Mouse (Mus musculus): ENCODE results near the gene Gm20696.

The Gm20696 gene

DNA sequence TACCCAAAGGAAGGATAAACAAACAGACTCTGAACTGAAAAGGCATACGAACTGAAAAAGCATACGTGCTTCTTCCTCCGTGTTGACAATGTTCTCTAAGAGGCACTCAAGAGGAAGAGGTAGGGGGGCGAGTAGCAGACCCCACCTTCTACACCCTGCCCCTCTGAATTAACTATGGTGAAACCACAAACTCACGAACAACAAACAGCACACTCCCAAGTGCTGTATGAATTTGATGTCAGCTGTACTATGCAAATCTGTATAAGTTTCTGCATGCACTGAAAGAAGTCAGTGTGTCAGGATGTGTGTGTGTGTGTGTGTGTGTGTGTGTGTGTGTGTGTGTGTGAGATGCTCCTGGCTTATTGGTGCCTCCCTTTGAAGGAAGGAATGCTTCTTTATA is 271.8 kb downstream of the Gm20696 start:
- DNase-seq (ENCODE audit: low spot score in 2 of 2), result no peak

DNA sequence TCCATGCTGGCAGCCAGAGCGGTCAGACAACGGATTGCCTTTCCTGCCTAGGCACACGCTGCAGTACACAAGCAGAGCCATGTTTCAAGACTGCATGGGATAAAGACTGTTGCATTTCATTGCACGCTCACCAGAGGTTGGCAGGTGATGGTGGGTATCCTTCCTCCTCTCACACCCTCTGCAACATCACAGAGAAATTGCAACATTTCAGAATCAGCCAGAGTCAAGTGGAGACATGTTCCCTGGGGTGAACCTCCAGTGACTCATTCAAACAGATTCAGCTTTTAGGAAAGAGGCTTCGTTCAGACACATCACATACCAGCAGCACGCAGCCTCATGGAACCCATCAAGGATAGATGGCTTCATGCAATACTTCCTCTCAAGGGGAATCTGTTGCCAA is 274.1 kb downstream of the Gm20696 start:
- no peak for DNase-seq (ENCODE audit: low spot score in 2 of 2)

DNA sequence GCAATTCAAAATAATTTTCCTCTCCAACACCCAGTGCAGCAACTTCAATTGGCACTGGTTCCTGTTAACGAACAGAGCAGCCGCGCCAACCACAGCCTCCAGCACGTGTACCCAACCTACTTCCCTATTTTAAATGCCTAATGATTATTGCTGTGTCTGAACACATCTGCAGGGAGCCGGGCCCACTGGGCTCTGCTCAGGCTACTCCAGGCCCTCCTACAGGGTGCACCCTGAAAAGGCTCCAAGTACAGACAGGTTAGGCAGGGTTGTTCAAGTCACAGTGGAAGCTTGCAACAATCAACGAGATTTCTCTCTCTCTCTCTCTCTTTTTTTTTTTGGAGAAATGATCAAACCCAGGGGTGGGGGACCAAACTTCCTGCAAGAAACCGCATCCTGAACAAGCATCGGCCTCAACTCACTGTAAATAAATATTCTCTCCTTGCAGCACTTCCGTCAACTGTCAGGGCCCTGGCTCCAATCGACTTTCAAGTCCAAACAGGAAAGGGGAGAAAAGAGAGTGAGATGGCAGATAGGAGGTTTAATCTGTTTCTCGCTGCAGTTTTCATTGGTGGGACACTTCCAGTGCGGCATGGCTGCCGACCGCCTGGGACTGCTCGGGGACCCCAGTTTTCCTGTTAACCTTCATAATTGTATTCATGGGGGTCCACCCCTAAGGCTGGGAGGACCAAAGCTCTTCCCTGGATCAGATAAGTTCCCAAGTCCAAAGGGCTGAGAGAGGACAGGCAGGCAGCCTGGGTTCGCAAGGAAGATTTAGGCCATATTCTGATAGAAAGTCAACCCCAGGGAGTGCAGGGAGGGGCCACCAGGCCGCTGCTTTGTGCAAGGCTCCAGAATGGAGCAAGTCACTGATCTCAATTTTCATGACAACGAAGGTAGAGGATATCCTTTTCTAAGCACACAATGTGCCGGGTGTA is 277.6 kb downstream of the Gm20696 start:
- no peak for DNase-seq (ENCODE audit: low spot score in 2 of 2)

DNA sequence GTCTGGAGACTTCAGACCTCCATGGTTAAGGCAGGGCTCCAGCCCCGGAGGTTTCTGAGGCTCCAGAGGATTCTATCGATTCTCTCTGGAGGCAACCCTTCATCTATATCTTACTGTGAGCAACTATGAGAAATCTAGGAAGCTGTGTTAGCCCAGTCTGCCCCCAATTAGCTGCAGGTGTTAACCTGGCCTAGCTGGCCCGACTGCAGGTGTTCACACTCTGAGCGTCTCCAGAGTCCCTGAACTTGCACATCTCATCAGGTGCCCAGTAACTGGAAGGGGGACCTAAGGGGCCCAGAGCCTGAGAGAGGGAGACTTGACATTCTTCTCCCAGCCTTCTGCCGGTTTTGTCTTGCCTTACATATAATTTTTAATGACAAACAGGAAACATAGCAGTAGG is 278.6 kb downstream of the Gm20696 start:
- DNase-seq (ENCODE audit: low spot score in 2 of 2), result no peak

DNA sequence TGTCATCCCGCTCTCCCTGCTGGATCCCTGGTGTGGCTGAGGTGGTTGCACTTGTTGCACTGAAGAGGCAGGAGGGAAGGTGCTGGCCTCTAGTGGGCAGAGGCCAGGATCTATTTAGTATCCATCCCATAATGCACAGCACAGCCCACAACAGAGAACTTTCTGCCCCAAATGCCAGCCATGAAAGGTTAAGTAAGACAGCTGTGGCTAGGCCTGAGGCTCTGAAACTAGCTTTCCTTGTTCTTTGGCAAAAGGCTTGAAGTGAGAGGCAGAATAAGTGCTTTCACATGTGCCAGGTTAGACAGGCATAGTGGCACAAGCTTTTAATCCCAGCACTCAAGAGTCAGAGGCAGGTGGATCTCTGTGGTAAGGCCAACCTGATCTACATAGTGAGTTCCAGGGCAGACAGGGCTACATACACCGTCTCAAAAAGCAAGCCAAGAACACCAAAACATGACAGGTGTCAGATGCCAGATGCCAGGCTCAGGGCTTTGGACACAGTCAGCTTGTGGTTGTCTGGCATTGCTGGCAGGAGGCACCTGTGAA is 281.5 kb downstream of the Gm20696 start:
- no peak for DNase-seq (ENCODE audit: low spot score in 2 of 2)

DNA sequence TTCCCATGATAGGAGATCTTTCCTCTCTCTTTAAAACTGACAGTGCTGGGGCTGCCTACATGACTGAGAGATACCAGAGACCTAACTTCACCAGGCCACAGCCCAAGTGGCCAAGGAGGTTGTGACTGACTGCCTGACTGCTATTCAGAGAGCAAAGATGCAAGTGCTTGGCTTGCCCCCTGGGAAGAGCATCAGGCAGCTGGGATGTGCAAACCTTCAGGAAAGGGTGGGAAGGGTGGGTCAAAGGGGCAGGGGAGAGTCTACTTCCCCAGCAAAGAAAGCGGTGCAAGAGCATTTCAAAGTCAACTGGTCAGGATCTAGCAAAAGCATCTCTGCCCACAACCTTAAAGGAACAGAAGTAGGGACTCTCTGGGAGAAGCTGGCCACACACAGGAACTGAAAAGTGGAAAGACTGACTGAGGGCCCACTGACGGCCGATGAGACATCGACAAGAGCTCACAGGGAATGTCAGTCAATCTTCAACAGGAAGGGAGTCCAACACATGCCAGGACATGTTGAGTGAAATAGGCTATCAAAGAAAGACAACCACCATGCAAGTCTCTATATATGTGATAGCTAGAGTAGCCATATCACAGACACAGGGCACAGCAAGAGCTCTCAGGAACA is 282.6 kb downstream of the Gm20696 start:
- DNase-seq (ENCODE audit: low spot score in 2 of 2), result no peak

DNA sequence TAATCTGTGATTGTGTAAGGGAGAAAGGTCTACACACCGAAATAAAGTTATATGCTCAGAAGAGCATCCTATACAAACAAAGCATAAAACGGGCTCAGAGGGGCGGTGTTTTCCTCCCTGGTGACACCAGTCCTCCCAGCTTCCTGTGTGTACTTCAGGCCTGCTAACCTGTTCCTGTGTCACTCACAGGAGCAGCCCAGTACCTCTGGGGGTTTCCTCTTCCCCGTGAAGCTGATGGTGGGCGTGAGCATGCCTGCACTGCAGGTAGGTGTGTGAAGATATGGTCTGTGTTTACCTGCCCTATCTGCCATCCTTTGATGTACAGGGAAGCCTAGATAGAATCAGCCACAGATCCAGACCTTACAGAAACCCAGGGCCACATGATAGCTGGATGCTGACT is 286.5 kb downstream of the Gm20696 start:
- no peak for DNase-seq (ENCODE audit: low spot score in 2 of 2)

DNA sequence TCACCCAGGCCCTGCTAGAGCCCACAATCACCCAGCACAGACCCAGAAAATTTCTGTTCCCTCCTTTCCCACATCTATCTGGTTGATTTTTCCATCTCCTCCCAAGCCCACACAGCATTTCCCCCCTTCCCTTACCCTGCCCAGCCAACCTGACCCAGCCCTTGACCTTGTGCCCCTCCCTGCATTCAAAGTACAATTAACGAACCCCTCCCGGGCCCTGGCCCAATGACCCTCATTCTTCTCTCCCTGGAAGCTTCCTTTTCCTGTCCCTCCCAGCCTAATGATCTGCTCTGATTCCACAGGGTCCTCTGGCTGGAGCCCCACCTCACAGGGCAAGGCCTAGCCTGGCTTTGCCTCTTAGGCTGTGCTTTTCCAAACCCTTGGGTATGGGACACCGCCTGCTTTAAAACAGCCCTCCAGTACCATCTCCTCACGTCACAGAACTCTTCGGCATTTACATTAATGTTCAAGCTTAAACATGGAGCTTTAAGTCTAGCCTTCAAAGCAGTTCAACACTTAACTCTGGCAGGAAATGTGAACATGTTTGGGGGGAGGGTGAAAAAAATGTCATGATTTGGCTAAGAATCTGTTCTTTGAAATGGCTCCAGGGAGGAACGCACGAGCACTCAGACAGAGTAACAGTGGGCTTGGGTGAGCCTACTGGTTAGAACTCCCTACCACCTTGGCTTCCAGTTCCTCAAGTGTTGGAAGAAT is 287.4 kb downstream of the Gm20696 start:
- no peak for DNase-seq (ENCODE audit: low spot score in 2 of 2)

DNA sequence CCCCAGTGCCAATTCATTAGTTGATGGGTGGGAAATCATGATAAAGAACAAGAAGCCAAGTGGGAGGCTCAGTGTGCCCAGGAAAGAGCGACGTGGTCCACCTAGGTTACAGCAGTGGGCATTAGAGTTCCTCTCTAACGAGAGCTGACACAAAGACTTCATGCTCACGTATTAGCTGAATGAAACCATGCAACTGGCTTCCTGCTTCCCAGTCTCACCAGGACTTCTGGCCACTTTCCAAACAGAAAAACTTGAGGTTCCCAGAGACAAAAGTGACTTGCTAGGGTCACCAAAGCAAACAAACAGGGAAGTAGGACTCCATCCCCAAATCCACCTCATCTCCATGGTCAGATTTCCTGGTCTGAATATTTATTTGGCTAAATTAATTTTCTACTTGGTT is 288.9 kb downstream of the Gm20696 start:
- no peak for DNase-seq (ENCODE audit: low spot score in 2 of 2)

DNA sequence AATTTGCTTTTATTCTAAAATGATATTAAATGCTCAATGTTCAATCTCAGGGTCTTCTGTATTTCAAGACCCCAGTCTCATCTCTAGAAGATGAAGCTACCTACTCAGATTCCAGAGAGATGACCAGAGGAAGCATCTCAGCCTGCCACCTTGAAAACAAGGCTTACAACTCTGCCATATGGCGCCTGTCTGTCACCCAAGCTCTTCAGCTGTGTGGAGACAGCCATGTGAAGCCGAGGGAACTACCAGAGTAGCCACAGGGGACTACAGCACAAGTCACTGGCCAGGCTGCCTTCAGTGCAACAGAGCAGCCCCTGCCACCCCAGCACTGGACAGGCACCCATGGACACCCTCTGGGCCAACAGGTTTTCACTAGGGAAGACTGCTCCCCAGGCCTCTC is 289.5 kb downstream of the Gm20696 start:
- DNase-seq (ENCODE audit: low spot score in 2 of 2), result no peak

DNA sequence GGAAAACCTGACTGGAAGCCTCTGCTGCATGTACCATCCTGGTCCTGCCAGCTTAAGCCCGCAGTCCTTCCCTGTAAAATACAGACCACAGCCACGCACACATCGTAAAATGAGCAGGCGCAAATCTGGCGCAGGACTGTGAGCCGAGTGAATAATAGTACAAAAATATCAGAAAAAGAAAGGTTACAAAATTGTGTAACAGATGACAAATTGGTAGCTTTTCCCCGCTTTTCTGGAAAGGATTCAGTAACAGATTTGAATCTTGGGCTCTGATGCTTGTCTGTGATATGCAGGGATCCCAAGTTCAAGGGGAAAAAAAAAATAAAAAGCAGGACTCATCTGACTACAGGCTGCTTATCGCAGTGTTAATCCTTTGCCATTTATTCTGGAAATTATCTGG is 289.9 kb downstream of the Gm20696 start:
- no peak for DNase-seq (ENCODE audit: low spot score in 2 of 2)

DNA sequence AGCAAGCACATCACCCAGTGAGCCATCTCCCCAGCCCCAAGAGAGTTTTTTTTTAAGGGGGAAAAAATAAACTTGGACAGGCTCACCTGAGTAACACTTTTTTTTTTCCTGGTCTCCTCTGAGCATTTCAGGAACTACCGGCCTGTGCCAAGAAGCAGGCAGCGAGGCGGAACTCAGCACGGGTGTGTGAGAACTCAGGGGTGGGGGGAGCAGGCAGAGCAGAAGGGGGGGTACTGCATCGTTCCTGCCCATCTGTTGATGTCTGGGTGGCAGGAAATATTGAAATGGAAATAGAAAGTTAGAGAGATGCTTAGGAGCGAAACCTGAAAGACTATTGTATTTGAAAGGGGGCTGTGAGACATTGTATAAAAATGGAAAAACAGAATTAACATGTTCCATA is 290.7 kb downstream of the Gm20696 start:
- no peak for DNase-seq (ENCODE audit: low spot score in 2 of 2)

DNA sequence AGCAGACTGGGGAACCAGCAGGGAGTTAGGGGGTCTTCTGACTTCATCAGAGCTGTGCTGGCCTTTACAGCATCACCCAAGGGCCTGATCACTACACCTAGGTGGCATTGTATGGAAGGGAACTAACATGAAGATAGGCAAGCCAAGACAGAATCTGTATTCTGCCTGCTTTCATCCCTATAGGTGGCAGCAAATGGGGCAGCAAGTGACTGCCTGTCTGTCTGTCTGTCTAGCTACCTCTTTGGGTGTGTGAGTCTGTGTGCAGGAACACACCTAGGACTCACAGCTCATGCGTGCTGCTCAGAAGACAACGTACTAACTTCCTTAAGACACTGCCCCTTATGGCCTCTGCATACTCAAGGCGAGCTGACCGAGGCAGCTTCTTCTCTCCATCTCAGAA is 291.2 kb downstream of the Gm20696 start:
- no peak for DNase-seq (ENCODE audit: low spot score in 2 of 2)

DNA sequence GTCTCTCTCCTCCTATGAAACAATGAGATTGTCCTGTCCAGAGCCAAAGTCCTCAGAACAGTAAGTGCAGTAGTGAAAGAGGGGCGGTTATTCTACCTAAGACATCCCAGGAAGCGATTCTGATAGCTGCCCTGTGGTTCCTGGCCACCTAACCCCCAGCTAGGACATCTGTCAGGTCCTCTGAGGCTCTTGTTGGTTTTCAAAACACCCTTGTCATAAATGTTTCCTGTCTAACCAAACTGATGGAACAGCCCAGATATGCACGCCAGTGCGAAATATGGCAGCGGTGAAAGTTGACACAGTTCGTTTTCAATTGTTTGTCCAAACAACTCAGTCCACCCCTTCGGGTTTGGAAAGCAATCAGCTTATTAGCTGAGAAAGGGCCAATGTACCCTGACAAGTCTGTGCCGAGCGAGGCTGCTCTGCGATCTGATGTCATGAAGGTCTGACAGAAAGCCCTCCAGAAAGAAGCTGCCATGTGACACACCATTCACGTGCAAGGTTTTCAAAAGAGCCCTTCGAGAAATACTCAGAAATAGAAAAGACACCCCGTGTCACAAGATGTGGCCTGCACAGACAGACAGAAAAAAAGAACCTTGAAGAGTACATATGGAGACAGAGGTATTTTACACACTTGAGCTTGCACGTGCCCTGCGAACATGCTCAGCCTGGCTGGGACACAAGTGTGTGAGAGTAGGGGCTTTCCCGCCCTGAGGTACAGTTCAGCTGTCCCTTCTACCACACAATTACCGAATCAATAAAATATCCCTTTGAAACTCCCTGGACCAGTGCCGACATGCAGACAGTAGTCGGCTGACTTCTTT is 291.9 kb downstream of the Gm20696 start:
- no peak for DNase-seq (ENCODE audit: low spot score in 2 of 2)

DNA sequence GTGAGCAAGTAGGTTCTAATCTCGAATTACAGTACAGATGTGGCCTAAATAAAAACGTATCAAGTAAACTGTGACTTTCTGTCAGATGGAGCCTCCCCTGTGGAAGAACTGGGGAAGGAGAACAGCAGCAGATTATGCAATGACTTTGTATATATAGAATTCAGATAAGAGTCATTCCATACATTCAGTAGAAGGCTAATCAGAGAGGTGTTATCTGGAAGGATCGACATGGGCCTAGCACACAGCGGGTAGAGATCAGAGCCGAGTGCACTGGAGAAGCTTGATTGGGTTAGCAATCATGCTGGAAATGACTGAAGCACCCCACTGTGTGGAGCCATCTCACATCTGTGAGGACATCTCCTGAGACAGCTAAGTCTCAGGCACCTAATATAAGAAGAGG is 294.2 kb downstream of the Gm20696 start:
- DNase-seq (ENCODE audit: low spot score in 2 of 2), result no peak

DNA sequence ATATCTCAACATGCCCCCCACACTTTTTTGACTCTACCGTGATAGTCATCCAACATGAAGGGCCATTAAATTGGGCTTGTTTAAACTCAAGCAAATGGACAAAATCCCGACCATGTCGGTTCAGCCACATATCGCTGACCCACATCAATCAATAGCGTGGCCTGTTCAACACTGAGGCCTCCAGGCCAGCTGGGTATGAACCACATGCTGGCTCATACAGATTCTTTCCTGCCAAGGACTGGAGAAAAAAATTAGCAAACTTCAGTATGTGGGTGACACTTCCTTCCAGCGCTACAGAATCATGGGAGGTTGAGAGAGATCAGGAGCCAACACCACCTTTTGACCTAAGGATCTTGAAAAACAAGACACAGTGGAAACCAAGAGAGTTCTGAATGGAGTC is 294.6 kb downstream of the Gm20696 start:
- no peak for DNase-seq (ENCODE audit: low spot score in 2 of 2)

DNA sequence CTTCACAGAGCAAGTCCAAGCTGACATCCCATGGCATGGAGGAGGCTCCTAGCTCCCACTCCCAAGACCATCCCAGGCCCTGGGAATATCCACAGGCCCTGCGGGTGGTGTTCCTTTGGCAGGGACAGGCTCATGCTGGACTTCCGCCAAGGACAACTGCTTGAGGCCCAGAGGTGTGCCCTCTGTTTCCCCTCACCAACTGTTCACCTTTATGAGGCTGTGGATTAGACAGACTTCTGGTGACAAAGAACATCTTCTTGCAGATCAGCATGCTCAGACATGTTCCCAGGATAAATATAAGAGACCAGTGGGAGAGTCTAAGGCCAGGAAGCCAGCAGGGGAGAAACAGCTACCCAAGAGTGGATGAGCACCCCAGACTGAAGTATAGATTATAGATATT is 296.7 kb downstream of the Gm20696 start:
- DNase-seq (ENCODE audit: low spot score in 2 of 2), result no peak

DNA sequence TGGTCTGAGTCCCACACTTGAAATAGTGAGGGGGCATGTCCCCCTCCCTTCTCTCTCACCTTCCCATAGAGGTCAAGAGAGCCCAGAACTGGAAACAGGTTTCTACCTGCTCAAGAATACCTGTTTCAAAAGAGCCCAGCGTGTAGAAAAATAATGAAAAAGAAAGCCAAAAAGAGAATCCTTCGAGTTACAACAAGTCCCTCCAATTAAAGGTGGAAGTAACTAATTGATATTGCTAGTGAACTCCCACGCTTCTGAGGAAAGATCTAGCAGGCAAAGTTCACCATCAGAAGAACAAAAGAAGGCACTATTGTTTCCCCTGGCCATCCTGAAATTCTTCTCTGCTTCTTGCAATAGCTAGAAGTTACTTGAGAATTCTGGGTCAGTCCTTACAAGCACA is 297.4 kb downstream of the Gm20696 start:
- no peak for DNase-seq (ENCODE audit: low spot score in 2 of 2)

DNA sequence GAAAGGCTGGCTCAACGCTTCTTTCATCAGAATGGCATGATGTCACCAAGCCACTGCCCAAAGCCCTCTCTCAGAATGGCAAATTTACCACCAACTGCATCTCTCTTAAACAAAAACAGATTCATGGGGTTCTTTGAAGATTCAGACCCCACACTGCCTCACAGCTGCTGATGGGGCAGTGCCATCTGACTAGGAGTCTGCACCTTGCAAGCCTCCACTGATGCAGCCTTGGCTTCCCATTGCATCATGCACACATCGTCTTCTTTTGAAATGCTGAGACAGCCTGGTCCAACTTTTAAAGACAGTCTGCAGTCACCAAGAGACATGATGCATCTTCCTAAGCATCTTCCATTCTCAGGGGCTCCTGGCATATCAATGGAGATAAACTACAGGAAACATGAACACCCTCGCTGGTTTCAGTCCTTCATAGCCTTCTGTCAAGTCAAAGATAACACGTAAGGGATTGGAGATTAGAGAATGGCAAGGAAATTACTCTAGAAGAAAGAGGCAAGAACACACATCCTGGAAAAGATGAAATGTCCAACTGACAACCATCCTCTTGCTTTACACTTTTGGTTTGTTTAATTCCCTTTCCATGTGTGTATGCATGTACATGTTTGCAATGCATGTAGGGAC is 298.4 kb downstream of the Gm20696 start:
- no peak for DNase-seq (ENCODE audit: low spot score in 2 of 2)

DNA sequence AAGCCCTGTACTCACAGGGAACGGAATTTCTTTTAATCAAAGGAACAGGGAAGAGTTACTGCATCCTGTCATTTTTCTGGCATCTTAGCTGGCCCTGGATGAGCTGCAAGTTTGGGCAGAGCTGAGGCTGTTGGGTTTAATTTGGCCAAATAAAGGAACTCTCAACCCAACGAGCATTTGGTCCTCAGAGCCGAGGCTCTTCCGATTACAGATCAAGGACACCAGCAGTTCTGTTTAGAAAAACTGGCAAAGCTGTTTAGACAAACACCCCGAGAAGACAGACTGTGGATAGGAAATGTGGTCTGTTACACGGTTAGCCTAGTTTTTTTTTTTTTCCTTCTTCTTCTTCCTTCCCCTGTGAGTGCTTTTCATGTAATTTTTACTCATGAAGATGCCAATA is 302.1 kb downstream of the Gm20696 start:
- DNase-seq (ENCODE audit: low spot score in 2 of 2), result no peak

DNA sequence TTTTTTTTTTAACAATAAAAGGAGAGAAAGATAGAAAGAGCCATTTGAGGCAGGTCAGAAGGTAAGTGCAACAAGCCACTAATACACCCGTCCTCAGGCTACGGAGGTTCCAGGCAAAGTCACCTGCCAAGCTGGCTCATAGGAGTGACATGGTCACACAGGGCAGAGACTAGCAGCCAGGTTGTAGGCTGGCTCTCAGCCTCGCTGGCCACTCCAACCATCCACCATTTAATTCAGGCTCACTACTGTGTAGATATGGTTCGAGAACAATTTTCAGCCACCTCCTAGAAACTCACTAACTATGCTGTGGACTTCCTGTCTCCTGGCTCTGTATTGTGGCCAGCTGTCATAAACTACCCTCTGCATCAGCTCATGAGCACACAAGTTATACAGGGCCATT is 306.0 kb downstream of the Gm20696 start:
- DNase-seq (ENCODE audit: low spot score in 2 of 2), result no peak

Data from frontal cortex, postnatal 14 days (tissue).